Mouse (Mus musculus) liver, postnatal 0 days (tissue): ENCODE measurements at regions not wholly inside any gene's neighbourhood (a gene's known extent, or its start where the extent isn't known, plus 50 kb on each side); places are given as distances from the start of the nearest gene placed in this dataset.

Source experiments
- ATAC-seq: fragments of 200-750 bp; cut with Nextera tagmentation; 2 replicates; pipeline ENCODE4 v1.8.0; 2017; ENCODE audit warnings: mild to moderate bottlenecking, moderate library complexity
- DNase-seq: peaks from one replicate; pipeline ENCODE4 v3.0.0-alpha.2; 2016
- H3K27ac ChIP-seq: fragments of 300-500 bp; sonication (generic); 2 replicates; pipeline ENCODE4 v1.5.1; 2014; ENCODE audit warnings: antibody characterized with exemption, moderate library complexity, mild to moderate bottlenecking, low read depth
- H3K27me3 ChIP-seq: fragments of 300-500 bp; sonication (generic); 2 replicates; pipeline ENCODE4 v1.6.1; 2014; ENCODE audit warnings: low read length, control low read depth, mixed read lengths; ENCODE audit not compliant: insufficient read depth
- H3K36me3 ChIP-seq: fragments of 300-500 bp; sonication (generic); replicated peaks from 2 replicates; pipeline ENCODE4 v1.6.1; 2014; ENCODE audit warnings: mild to moderate bottlenecking, control low read depth, low read length, moderate library complexity, mixed read lengths; ENCODE audit not compliant: insufficient read depth
- H3K4me1 ChIP-seq: fragments of 300-500 bp; sonication (generic); 2 replicates; pipeline ENCODE4 v1.6.1; 2014; ENCODE audit warnings: antibody characterized with exemption, mild to moderate bottlenecking, control low read depth; ENCODE audit not compliant: insufficient read depth
- H3K4me2 ChIP-seq: fragments of 300-500 bp; sonication (generic); 2 replicates; pipeline ENCODE4 v1.6.1; 2014; ENCODE audit warnings: low read depth, mild to moderate bottlenecking, low read length, moderate library complexity, mixed read lengths
- H3K4me3 ChIP-seq: fragments of 300-500 bp; sonication (generic); 2 replicates; pipeline ENCODE4 v1.5.1; 2014; ENCODE audit warnings: low read depth, low read length
- H3K9ac ChIP-seq: fragments of 300-500 bp; sonication (generic); replicated peaks from 2 replicates; pipeline ENCODE4 v1.6.1; 2014; ENCODE audit warnings: mild to moderate bottlenecking, moderate library complexity
- H3K9me3 ChIP-seq: fragments of 300-500 bp; sonication (generic); 2 replicates; pipeline ENCODE4 v1.6.1; 2016; ENCODE audit warnings: mild to moderate bottlenecking, control low read depth, low read length, mixed read lengths
- CTCF ChIP-seq: sonication (generic); IDR thresholded peaks from 2 replicates; pipeline ENCODE4 v1.5.1; 2016; ENCODE audit warnings: antibody characterized with exemption, low read depth
- EP300 ChIP-seq: IDR thresholded peaks from 2 replicates; pipeline ENCODE4 v1.6.1; 2016; ENCODE audit warnings: antibody characterized with exemption, low read depth, mild to moderate bottlenecking
- WGBS: fragments of 180-500 bp; shearing (Covaris S2); extraction: QIAGEN DNeasy Blood & Tissue Kit; methylation state at CpG from one replicate; pipeline ENCODE4 v1.1.7; 2014; ENCODE audit not compliant: insufficient replicate concordance; 5-methylcytosine and 5-hydroxymethylcytosine counted together

GRCm38 (mm10) chr10:115664567-115664966, 77.0 kb upstream of the Lgr5 start:
- DNase-seq (no peak), ATAC-seq (no peak)
- Histone ChIP-seq H3K4me2 (no peak overlapping the region), H3K36me3 (no peaks in the 10 kb centered on the region), H3K4me3 (no peak overlapping the region), H3K9me3 (no peaks in the 10 kb centered on the region), H3K27ac (no peak overlapping the region), H3K9ac (no peak overlapping the region), H3K4me1 (no peaks in the 10 kb centered on the region), H3K27me3 (no peaks in the 10 kb centered on the region)
- TF ChIP-seq EP300: no peak
- TF ChIP-seq CTCF: no peak
- WGBS: 81% methylated on average over 19 of the region's 19 CpGs

- no peaks in the 10 kb centered on the region for H3K27me3 ChIP-seq
- H3K9me3 ChIP-seq: no peaks in the 10 kb centered on the region; the same call in 1 of the 2 replicates
- no peak overlapping the region for H3K4me2 ChIP-seq
- no peak overlapping the region for H3K4me3 ChIP-seq
- H3K27ac ChIP-seq: no peak overlapping the region
- TF ChIP-seq EP300 (no peak), CTCF (no peak)
- ATAC-seq (no peak), DNase-seq (no peak)
- no peak overlapping the region for H3K9ac ChIP-seq
- no peaks in the 10 kb centered on the region for H3K36me3 ChIP-seq
- 69% methylated on average over 2 of the region's 2 CpGs for WGBS
- H3K4me1 ChIP-seq: no peaks in the 10 kb centered on the region
Measured at GRCm38 (mm10) chr10:115676661-115677060, 89.1 kb upstream of the Lgr5 start.

GRCm38 (mm10) chr10:115681115-115681514, 93.5 kb upstream of the Lgr5 start:
- H3K27ac ChIP-seq: no peak overlapping the region
- no peak overlapping the region for H3K4me3 ChIP-seq
- H3K9me3 ChIP-seq: no peaks in the 10 kb centered on the region; the same call in 1 of the 2 replicates
- no peak for DNase-seq
- H3K27me3 ChIP-seq: no peaks in the 10 kb centered on the region
- H3K4me1 ChIP-seq: no peaks in the 10 kb centered on the region
- H3K9ac ChIP-seq: no peak overlapping the region
- H3K4me2 ChIP-seq: no peak overlapping the region
- TF ChIP-seq EP300: no peak
- TF ChIP-seq CTCF: no peak
- no peak for ATAC-seq
- no peaks in the 10 kb centered on the region for H3K36me3 ChIP-seq
- 67% methylated on average over 6 of the region's 6 CpGs for WGBS

GRCm38 (mm10) chr10:115691939-115692338, 104.4 kb upstream of the Lgr5 start:
- H3K9me3 ChIP-seq: no peaks in the 10 kb centered on the region
- no peak overlapping the region for H3K4me3 ChIP-seq
- H3K27me3 ChIP-seq: no peaks in the 10 kb centered on the region
- H3K4me2 ChIP-seq: no peak overlapping the region
- no peak overlapping the region for H3K27ac ChIP-seq
- H3K4me1 ChIP-seq: no peaks in the 10 kb centered on the region
- no peaks in the 10 kb centered on the region for H3K36me3 ChIP-seq
- no peak overlapping the region for H3K9ac ChIP-seq
- WGBS: 80% methylated on average over 4 of the region's 4 CpGs
- ATAC-seq (no peak), DNase-seq (no peak)
- TF ChIP-seq EP300: no peak

- Histone ChIP-seq H3K4me3 (no peak overlapping the region), H3K27me3 (no peaks in the 10 kb centered on the region), H3K9ac (no peak overlapping the region), H3K4me1 (no peaks in the 10 kb centered on the region), H3K36me3 (no peaks in the 10 kb centered on the region), H3K4me2 (no peak overlapping the region), H3K9me3 (no peaks in the 10 kb centered on the region), H3K27ac (no peak overlapping the region)
- ATAC-seq: no peak
- TF ChIP-seq EP300 (no peak), CTCF (no peak)
- WGBS: 84% methylated on average over 22 of the region's 22 CpGs
- no peak for DNase-seq
Measured at GRCm38 (mm10) chr10:115693986-115694833, 106.6 kb upstream of the Lgr5 start.

GRCm38 (mm10) chr10:115702358-115702757, 114.3 kb upstream of the Tspan8 start:
- no peaks in the 10 kb centered on the region for H3K9me3 ChIP-seq
- H3K4me1 ChIP-seq: no peaks in the 10 kb centered on the region
- 84% methylated on average over 3 of the region's 3 CpGs for WGBS
- no peak for ATAC-seq
- no peak overlapping the region for H3K9ac ChIP-seq
- no peak overlapping the region for H3K27ac ChIP-seq
- no peaks in the 10 kb centered on the region for H3K27me3 ChIP-seq
- no peaks in the 10 kb centered on the region for H3K36me3 ChIP-seq
- H3K4me2 ChIP-seq: no peak overlapping the region
- TF ChIP-seq CTCF (no peak), EP300 (no peak)
- H3K4me3 ChIP-seq: no peak overlapping the region
- no peak for DNase-seq
